Mouse (Mus musculus): ENCODE measurements around the gene Pid1. TPM values are rescaled to one million over a fixed set of nuclear protein-coding genes. Genes with fewer than 3 reads are reported as not detected.

Pid1 gene
- total RNA-seq, 2 experiments from 2014 or later = 5.1 to 8.1 TPM

- Histone ChIP-seq H3K4me3 (peak overlapping the region; percentile 83), H3K27ac (peak overlapping the region; percentile 87)
- intact Hi-C loops (cut with DNase I) = loop anchor here (10.0 kb wide), 1 partner anchor 300 kb away; no protein-coding TSS in a partner anchor
- DNase-seq = peak; percentile 79
- TF ChIP-seq CTCF (IDR thresholded peaks at IDR 0.05) = peak; percentile 21; the same call in 1 of the 2 replicates
Observed at GRCm38 (mm10) chr1:84284293-84285068, 79.5 kb downstream of the Pid1 start.

- H3K4me3 ChIP-seq = peak overlapping the region; percentile 83
- intact Hi-C loops (cut with DNase I) = loop anchor here (1.0 to 10.0 kb wide), 2 partner anchors 302 to 537 kb away; no protein-coding TSS in a partner anchor
- peak; percentile 42 for TF ChIP-seq CTCF (IDR thresholded peaks at IDR 0.05)
- peak overlapping the region; percentile 87 for H3K27ac ChIP-seq
- peak; percentile 49 for DNase-seq
Observed at GRCm38 (mm10) chr1:84283119-84283518, 80.9 kb downstream of the Pid1 start.

- no peak for TF ChIP-seq CTCF (IDR thresholded peaks at IDR 0.05)
- Histone ChIP-seq H3K4me3 (no peak overlapping the region), H3K27ac (no peak overlapping the region)
- intact Hi-C loops (cut with DNase I) = loop anchor here (10.0 kb wide), 1 partner anchor 305 kb away; no protein-coding TSS in a partner anchor
- DNase-seq = no peak
Observed at GRCm38 (mm10) chr1:84280171-84280570, 83.8 kb downstream of the Pid1 start.

GRCm38 (mm10) chr1:84278359-84279255 lies 85.4 kb downstream of the Pid1 start:
- no peak for TF ChIP-seq CTCF (IDR thresholded peaks at IDR 0.05)
- no peak overlapping the region for H3K4me3 ChIP-seq
- no peak overlapping the region for H3K27ac ChIP-seq
- DNase-seq = no peak
- intact Hi-C loops (cut with DNase I) = no loop called here

- intact Hi-C loops (cut with DNase I) = no loop called here
- DNase-seq = no peak
- TF ChIP-seq CTCF (IDR thresholded peaks at IDR 0.05) = no peak
Observed at GRCm38 (mm10) chr1:84272951-84273350, 91.0 kb downstream of the Pid1 start.

GRCm38 (mm10) chr1:84271712-84272200 lies 92.2 kb downstream of the Pid1 start:
- H3K27ac ChIP-seq = no peak overlapping the region; the same call in 1 of the 2 replicates
- intact Hi-C loops (cut with DNase I) = no loop called here
- no peak for TF ChIP-seq CTCF (IDR thresholded peaks at IDR 0.05)
- DNase-seq = no peak
- no peak overlapping the region for H3K4me3 ChIP-seq

More at GRCm38 (mm10) chr1:84272951-84273350, 91.0 kb downstream of the Pid1 start:
- H3K4me3 ChIP-seq = no peak overlapping the region
- H3K27ac ChIP-seq = no peak overlapping the region

GRCm38 (mm10) chr1:84257656-84258055 lies 106.3 kb downstream of the Pid1 start:
- intact Hi-C loops (cut with DNase I) = no loop called here
- no peak for DNase-seq
- H3K4me3 ChIP-seq = no peak overlapping the region
- no peak for TF ChIP-seq CTCF (IDR thresholded peaks at IDR 0.05)
- no peak overlapping the region for H3K27ac ChIP-seq

- Histone ChIP-seq H3K27ac (peak overlapping the region; percentile 31; the same call in 1 of the 2 replicates), H3K4me3 (no peak overlapping the region)
- DNase-seq = no peak
- intact Hi-C loops (cut with DNase I) = no loop called here
- no peak for TF ChIP-seq CTCF (IDR thresholded peaks at IDR 0.05)
Observed at GRCm38 (mm10) chr1:84254361-84254760, 109.6 kb downstream of the Pid1 start.

GRCm38 (mm10) chr1:84253838-84254237 lies 110.1 kb downstream of the Pid1 start:
- H3K4me3 ChIP-seq = no peak overlapping the region
- no peak for TF ChIP-seq CTCF (IDR thresholded peaks at IDR 0.05)
- intact Hi-C loops (cut with DNase I) = no loop called here
- H3K27ac ChIP-seq = peak overlapping the region; percentile 31; the same call in 1 of the 2 replicates
- DNase-seq = no peak

- intact Hi-C loops (cut with DNase I) = no loop called here
- TF ChIP-seq CTCF (IDR thresholded peaks at IDR 0.05) = no peak
- H3K27ac ChIP-seq = no peak overlapping the region
- no peak for DNase-seq
- no peak overlapping the region for H3K4me3 ChIP-seq
Observed at GRCm38 (mm10) chr1:84251205-84251604, 112.8 kb downstream of the Pid1 start.

- DNase-seq = no peak
- intact Hi-C loops (cut with DNase I) = no loop called here
- no peak overlapping the region for H3K4me3 ChIP-seq
- TF ChIP-seq CTCF (IDR thresholded peaks at IDR 0.05) = no peak
- no peak overlapping the region for H3K27ac ChIP-seq
Observed at GRCm38 (mm10) chr1:84250770-84251169, 113.2 kb downstream of the Pid1 start.

GRCm38 (mm10) chr1:84249772-84250338 lies 114.1 kb downstream of the Pid1 start:
- DNase-seq = no peak
- H3K27ac ChIP-seq = no peak overlapping the region
- no peak for TF ChIP-seq CTCF (IDR thresholded peaks at IDR 0.05)
- intact Hi-C loops (cut with DNase I) = no loop called here
- H3K4me3 ChIP-seq = no peak overlapping the region
